Mouse (Mus musculus): ENCODE measurements around the gene Tubg1.

- no peak for TF ChIP-seq POLR2A (IDR thresholded peaks at IDR 0.05; ENCODE audit: extremely low read depth, insufficient read depth, low read length)
- TF ChIP-seq CTCF (IDR thresholded peaks at IDR 0.05; ENCODE audit: low read depth, low read length) = no peak
These were observed 26.6 kb downstream of the Tubg1 start for GRCm38 (mm10) chr11:101146377-101146776.
